Mouse (Mus musculus): Measurements from ENCODE around the gene Spryd3.

The Spryd3 gene

DNA sequence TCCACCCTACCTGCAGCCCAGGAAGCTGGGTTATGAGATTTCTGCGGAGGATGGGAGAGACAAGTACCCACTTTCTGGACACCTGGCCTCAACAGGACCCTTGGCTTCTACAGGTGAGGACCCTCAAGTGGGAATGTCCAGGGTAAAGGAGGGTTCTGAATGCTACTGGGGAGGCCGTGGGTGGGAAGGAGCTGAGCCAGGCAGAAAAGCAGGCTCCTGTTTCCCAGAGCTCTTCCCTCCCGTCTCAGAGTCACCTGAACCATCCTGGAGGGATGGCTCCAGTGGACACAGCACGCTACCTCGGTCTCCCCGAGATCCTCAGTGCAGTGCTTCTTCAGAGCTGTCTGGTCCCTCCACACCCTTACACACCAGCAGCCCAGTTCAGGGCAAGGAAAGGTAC, 23.9 kb downstream of the Spryd3 start:
- DNase-seq, result no peak

DNA sequence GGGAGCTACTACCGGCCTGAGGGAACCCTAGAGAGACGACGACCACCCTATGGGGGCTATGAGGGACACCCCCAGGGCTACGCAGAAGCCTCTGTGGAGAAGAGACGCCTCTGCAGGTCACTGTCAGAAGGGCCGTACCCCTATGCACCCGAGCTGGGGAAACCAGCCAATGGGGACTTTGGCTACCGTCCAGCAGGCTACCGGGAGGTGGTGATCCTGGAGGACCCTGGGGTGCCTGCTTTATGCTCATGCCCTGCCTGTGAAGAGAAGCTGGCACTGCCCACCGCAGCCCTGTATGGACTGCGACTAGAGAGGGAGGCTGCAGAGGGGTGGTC, 24.6 kb downstream of the Spryd3 start:
- DNase-seq, result no peak

DNA sequence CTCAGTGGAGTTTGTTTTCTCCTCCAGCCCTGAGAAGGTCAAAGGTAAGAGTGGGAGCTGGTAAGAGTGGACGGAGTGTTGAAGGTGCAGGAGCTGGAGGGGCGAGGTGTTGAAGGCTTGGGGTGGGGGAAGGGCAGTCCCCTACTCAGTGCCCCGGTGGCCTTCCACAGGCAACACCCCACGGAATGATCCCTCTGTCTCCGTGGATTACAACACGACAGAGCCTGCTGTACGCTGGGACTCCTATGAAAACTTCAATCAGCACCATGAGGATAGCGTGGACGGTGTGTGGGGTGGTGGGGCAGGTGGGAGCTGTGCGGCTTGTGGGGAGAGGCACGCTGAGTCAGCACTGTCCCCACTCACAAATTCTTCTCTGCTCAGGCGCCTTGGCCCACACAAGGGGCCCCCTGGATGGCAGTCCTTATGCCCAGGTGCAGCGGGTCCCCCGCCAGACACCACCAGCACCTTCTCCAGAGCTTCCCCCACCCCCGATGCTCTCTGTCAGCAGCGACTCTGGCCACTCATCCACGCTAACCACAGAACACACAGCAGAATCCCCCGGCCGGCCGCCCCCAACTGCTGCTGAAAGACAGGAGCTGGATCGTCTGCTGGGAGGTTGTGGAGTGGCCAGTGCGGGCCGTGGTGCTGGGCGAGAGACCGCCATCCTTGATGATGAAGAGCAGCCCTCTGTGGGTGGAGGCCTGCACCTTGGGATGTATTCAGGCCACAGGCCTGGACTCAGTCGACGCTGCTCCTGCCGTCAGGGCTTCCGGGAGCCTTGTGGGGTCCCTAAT, 25.1 kb downstream of the Spryd3 start:
- DNase-seq, result no peak

DNA sequence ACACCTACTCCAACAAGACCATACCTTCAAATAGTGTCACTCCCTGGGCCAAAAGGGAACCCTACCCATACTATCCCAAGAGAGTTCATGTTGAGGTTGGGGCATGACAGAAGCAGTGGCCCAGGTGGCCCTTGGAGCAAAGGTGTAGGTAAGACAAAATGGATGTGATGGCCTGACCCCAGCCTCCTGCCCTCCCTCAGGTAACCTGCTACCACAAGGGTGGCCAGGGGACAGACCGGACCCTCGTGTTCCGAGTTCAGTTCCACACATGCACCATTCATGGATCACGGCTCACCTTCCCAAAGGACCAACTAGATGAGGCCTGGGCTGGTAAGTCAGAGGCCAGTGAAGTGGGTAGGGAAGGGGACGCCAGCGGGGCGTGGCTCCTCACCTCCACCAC, 25.8 kb downstream of the Spryd3 start:
- DNase-seq, result no peak

DNA sequence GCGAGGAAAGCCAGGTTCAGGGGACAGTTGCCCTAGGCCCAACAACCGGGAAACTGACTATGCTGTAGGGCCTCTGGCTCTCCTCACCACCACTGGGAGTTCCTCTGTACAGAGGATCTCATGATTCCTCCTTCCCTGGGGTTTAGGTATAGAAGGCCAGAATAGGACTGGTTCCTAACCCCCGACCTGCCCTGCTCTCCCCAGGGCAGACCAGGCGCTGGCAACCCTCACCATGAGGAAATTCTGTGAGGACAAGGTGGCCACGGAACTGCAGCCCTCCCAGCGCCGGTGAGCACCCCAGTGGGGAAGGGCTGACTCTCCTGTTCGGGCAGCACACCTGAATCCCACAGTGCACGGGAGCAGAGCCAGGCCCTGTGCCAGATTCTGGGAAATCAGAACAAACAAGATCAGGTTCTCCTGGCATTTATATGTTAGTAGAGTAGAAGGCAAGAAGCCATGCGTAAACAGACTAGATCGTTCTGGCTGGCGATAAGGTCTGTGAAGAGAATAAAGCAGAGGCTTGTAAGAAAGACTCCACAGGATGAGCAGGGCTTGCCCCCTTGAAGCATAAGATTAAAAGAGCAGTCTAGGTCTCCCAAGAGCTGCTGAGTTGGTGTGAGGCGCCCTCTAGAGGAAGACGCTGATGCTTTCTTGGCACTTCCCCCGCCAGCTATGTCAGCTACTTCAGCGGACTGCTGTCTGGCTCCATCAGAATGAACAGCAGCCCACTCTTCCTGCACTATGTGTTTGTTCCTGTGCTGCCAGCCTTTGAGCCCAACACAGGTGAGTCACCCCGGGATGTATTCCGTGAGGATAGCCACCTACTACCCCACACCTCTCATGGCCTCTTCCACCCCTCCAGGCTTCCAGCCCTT, 27.1 kb downstream of the Spryd3 start:
- DNase-seq, result peak; percentile 87 to 91

DNA sequence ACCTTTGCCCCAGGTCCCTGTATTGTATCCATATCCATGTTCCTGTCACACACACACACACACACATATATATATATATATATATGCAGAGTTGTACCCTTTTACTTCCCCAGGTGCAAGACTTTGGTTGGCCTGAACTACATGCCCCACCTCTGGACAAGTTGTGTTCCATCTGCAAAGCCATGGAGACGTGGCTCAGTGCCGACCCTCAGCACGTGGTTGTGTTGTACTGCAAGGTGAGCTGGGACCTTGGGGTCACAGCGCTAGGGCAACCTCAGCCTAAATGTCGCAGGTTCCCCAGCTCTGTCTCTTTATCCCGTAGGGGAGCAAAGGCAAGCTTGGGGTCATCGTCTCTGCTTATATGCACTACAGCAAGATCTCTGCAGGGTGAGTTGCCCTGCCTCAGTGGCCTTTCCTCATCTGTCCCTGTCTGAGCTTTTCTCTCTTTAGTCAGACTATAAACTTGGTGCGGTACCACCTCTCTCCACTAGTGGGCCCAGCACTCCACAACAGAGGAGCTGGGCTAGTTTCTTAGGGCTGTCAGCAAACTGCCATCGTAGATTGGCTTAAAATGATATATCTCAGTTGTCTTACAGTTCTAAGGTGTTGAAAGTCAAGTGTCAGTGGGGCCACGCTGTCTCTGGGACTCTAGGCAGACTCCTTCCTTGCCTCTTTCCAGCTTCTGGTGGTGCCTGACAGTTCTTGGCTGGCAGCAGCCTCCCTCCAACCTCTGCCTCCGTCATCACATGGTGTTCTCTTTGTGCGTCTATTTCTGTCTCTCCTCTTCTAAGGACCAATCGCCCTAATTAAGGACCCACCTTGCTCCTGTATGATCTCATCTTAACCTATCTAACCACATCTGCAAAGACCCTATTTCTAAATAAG, 28.1 kb downstream of the Spryd3 start:
- DNase-seq, result peak; percentile 86 to 88

DNA sequence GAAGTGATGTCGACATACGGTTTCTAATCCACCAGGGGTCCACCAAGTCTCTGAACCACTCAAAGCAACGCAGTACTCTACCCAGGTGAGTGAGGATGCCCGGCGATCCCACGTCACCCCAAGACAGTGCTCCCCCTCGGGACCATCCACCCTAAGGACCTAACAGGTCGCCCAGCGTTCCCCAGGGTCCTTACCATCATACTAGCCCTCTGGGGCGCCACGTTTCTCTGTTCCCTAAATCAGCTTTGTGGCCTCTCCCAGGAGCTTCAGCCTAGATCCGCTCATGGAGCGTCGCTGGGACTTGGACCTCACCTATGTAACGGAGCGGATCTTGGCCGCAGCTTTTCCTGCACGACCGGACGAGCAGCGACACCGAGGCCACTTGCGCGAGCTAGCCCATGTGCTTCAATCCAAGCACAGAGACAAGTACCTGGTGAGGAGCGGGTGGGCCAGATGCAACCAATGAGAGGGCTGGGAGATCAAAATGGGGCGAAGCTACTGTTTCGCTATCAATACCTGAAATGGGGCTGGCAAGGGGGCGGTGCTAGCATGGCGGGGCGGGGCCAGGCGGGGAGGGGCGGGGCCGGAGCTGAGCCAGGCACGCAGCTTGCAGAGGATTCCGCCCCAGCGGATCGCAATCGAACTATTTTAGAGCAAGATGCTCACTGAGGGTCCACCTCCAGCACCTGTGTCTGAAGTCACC, 29.1 kb downstream of the Spryd3 start:
- DNase-seq, result peak in 1 of 2 experiments; percentile 50

DNA sequence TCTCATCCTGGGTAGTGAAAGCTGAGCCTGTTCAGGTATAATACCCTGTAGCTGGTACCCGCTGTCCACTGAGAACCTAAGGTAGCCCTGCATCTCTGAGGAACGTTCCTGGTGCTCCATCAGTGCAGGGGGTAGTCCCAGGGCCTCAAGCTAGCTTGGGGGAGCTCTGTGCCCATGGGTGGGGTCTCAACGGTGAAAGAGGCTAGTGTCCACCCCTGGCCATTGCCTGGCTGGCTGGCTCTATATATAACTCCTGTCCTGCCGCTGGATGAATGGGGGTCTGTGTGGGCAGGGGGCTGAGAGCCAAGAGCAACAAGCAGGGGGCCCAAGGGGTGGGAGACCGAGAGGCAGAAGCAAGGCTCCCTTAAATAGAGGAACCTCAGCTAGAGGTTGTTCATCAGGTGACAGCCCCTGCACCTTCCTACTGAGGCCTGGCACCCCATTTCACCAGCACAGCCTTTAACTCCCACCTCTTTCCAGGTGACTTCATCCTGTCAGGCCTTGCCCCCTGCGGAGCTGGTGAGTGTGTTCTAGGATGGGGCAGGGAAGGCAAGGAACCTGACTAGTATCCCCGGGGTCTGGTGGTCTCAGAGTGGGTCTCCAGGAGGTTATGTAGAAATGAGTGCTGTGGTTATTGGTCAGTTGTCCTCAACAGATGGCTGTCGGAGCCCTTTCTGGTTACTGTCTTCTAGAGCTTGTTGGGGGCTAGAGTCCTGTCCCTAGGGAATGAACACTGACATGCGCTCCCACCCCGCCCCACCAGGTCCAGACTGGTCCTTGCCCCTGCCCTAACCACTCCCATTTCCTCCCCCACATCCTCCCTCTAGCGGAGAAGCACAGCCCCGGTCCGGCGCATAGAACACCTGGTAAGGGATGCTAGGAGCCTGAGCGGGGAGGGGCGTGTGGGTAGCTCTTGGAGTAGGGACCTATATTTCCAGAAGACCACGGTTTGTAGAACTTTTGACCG, 30.0 kb downstream of the Spryd3 start:
- peak; percentile 76 to 84 for DNase-seq

DNA sequence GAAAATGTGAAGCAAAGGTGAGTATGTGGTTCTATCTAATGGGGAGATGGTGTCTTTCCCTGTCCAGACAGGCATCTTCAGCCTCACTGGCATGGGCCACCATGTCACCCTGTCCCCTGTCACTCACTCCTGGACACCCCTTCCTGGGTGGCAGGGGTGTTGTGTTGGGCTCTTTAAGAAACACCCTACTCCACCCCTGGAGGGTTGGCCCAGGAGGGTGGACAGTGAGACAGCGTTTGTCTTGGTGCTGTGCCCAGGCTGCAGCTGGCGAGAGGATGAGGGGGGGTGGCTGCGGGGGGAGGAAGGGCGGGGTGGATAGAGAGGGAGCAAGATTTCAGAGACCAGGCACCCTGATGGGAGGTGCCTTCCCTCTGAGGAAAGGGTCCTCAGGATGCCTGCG, 30.7 kb downstream of the Spryd3 start:
- peak; percentile 72 to 80 for DNase-seq

DNA sequence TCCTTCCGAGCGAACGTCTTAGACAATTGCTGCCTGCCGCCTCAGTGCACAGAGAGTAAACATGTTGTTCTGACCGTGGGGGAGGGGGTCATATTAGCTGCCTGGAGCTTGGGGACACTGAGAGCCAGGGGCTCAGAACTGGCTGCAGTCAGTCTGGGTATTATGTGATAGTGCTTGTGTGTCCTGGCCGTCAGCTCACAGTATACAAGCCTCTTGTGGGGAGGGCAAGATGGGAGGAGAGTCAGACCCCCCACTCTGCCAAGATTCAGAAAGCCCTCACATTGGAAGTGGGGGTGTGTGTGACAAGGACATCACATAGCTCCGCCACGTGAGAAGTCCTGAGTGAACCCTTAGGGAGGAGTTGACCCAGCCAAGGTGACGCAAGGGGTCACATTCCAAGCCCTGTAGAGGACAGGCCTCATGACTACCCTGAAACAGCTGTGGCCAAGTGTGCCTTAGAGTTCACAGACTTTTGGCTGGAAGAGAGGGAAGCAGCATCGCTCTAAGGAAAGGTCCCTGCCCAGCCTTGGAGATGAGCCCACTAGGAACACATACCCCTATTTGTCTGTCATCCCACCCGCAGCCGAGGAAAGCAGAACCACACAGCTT, 32.0 kb downstream of the Spryd3 start:
- peak; percentile 78 to 85 for DNase-seq

DNA sequence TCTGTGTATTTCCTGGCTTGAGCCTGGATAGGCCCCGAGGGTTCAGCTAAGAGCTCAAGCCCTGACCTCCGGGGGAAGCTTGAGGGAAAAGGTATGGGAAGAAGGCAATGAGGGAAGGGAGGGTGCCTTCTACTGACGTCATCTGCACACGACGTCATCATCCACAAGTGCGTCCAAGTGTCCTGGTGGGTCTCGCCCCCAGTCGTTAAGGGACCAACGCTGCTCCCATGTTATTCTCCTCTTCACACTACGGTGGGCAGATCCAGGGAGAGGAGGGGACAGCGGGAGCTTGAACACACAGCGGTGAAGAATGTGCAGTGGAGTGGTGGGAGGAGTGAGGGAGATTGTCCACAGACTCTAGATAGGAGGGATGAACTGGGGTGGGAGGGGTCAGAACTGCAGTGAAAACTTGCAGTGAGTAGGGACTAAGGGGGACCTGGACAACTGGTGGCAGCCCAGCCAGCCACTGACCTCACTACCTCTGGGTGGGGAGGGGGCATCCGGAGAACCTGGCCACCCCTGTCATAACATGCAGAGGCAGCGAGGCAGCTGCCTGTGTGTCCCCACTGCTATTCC, 32.6 kb downstream of the Spryd3 start:
- peak; percentile 63 to 80 for DNase-seq

DNA sequence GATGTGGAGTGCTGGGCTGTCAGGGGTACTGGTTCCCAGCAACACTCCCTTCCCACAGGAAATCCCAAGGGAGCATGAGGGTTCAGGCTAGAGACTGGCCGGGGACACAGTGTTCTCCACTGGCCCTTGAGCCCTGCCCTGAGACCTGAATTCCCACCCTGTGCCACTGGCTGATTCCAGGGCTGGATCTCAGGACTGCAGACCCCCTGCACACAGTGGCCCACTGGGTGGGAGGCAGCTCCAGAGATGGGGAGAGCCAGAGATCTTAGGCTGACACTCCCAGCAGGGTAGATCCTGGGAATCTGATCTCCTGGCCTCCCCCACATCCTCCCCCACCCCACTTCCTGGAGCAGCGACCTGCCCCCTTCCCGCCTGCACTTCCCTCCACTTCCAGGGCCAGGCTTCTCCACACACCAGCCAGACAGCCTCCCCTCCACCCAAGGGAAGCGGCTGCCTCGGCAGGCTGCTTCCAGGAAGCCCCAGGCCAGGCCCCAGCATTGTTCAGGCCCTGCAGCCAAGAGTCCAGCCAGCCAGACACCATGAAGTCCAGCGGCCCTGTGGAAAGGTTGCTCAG, 33.4 kb downstream of the Spryd3 start:
- DNase-seq, result peak; percentile 80 to 89

DNA sequence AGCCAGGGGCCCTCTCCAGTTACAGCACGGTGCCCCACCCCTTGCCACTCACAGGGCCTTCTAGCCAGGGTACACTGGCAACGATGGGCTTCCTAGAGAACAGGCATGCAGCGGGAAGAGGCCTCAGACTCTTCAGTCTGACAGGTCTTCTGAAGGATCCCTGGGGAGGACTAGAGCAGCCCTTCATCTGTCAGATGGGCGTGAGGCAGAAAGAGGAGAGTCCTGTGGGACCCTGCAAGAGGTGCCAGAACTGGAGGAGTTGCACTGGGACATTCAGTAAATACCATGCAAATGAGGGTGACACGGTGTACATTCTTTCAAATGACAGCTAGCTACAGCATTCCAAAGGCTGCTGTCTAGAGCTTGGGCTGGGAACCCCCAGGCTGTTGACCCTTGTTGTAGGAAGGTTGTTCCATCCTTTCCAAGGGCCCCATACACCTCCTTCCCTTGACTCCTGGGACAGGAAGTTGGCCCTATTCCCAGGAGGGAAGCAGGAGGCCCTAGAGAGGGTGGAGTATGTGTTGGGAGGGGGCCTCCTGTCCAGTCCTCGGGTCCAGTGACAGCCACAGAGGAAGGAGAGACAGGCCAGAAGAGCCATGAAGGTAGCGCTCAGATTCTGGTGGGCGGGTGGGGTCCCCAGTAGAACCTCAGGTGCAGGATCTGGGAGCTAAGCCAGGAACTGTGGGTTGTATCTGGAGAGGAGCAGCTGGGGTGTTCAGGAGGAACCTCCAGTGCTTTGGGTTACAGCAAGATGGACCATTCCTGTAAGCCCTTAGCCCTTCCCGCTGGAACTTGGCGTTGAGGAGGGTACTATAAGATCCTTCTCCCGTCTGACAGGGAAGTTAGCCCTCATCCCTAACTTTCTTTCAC, 34.1 kb downstream of the Spryd3 start:
- DNase-seq, result peak; percentile 63 to 75

DNA sequence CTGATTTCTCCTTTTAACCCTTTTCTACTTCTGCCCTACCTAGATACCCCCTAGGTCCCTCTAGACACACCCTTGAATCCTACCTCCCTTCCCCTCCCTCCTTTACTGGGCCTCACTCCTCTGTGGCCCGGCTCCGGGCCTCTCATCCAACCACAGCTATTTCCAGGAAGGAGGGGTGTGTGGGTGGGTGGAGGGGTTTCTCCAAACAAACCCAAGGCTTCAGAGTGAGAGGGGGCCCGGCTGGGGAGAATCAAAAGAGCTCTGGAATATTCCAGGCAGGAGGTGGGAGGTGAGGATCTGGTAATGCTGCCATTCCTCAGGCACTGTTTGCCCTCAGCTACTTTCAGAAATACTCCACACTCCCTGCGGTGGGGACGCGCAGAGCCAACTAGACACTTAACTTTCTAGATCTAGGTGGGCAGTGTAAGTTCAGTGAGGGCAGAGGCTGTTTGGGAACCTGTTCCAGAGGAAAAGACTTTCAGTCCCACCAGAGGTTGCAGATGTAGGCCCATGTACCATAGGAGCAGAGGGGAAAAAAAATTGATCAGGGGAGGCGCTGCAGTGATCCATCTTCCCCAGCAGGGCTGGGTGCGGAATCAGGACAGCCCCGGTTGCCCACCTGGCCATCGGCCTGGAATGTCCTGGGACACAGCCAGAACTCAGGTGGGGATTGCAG, 34.9 kb downstream of the Spryd3 start:
- peak; percentile 63 to 72 for DNase-seq

DNA sequence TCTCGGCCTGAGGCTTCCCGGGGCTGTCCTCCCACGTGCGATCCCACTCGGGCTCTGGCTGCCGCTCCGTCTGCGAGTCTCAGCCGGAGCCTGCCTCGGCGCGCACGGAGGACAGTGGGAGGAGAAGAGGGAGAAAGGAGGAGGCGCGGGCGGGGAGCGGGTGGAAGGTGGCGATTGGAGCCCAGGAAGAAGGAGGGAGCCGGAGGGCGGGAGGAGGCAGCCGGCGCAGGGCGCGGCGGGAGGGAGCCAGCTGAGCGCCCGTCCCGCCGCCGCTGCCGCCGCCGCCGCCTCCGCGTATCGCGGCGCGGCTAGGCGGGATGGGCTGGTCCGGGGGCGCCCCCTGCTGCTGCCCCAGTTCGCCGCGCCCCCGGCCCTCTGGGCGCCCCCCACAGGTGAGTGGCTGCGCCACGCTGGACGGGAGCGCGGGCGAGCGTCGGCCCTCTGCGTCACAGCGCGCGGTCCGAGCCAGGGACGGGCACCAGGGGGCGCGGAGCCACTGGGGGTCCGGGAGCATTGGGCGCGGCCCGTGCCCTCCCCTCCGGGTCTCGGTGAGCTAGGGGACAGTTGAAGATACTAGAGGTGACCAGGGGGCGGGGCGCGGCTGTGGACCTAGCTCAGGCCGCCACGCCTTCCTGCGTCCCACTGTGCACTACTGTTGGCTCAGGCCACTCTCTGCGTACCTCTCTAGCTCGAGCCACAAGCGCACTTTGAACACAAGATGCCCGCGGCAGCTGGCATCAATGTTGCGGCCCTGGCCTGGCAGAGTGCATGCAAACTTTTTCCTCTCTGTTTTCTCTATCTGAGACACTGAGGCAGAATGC, 35.7 kb downstream of the Spryd3 start, which contains the start of gene Tns2:
Tns2 (plus strand) TSS at position 253 of the 821 bp plus-strand sequence.
- DNase-seq, result peak; percentile 89 to 92

DNA sequence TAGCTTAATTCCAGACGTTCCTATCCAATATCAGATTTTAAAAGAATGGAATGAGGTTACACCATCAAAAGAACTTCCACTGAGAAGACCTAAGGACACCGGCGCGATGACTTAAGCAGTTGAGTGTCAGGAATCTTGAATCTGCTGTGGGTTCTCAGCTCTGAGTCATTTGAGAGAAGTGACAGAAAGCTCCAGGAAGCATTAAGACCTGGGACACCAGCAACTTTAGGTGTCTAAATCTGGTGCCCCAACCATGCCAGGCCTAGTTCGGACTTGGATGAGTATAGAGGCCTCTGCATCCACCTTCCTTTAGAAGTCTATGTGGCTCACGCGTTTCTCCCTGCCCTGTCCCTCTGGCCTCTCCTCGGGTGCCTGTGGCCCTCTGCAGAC, 36.3 kb downstream of the Spryd3 start:
- DNase-seq, result no peak

DNA sequence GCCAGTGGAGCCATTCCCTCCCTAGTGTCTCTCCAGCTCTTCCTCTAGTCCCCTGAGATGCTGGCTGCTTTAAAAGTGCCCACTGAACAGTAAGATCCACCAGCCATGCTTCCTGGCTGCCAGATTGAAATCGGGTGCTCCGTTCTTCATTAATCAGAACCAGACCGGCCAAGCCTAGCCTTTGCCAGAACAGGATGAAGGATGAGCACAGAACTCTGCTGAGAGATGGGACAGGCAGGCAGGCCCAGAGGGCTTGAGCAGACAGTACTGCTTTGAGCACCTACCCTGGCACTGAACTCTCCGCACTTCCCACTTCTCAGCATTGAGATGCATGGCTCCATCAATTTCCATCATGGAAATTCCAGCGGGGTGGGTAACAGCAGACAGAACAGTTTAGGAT, 36.8 kb downstream of the Spryd3 start:
- peak; percentile 3 to 14 for DNase-seq
